Mouse (Mus musculus) Muller cell, postnatal 12 days (primary cell): Measurements from ENCODE around the gene Smad5.
A peak's percentile ranks its signal among the peaks of the same experiment; 100 is the strongest.

Experiments used
- DNase-seq: peaks from one replicate; pipeline ENCODE4 v3.0.0-alpha.2; 2015; ENCODE audit errors: inconsistent ontology term

Smad5 gene

GRCm38 (mm10) chr13:56753192-56753951 is 50.6 kb downstream of the Smad5 start, which contains the start of gene Gm45623:
Gene Gm45623, minus strand, starts transcription at chr13:56753827.
- no peak for DNase-seq

- DNase-seq = no peak
Measured at GRCm38 (mm10) chr13:56755871-56756270, 53.1 kb downstream of the Smad5 start.

- DNase-seq = no peak
Measured at GRCm38 (mm10) chr13:56757201-56757600, 54.4 kb downstream of the Smad5 start.

- DNase-seq = peak; percentile 27
Measured at GRCm38 (mm10) chr13:56758492-56758891, 55.7 kb downstream of the Smad5 start.

GRCm38 (mm10) chr13:56762446-56763229 is 59.8 kb downstream of the Smad5 start:
- no peak for DNase-seq

GRCm38 (mm10) chr13:56765284-56766032 is 62.6 kb downstream of the Smad5 start:
- DNase-seq = no peak

GRCm38 (mm10) chr13:56766211-56766610 is 63.4 kb downstream of the Smad5 start:
- DNase-seq = peak; percentile 63

GRCm38 (mm10) chr13:56769431-56769830 is 66.6 kb downstream of the Smad5 start:
- DNase-seq = no peak

GRCm38 (mm10) chr13:56770136-56770578 is 67.3 kb downstream of the Smad5 start:
- DNase-seq = peak; percentile 77

- no peak for DNase-seq
Measured at GRCm38 (mm10) chr13:56770786-56771185, 68.0 kb downstream of the Smad5 start.

- DNase-seq = no peak
Measured at GRCm38 (mm10) chr13:56772592-56772991, 69.8 kb downstream of the Smad5 start.

GRCm38 (mm10) chr13:56773262-56773870 is 70.6 kb downstream of the Smad5 start:
- DNase-seq = no peak

GRCm38 (mm10) chr13:56774304-56774703 is 71.5 kb downstream of the Smad5 start:
- no peak for DNase-seq

- DNase-seq = no peak
Measured at GRCm38 (mm10) chr13:56780746-56781469, 78.1 kb downstream of the Smad5 start.

- DNase-seq = no peak
Measured at GRCm38 (mm10) chr13:56781697-56782096, 78.9 kb downstream of the Smad5 start.

- no peak for DNase-seq
Measured at GRCm38 (mm10) chr13:56782621-56783020, 79.8 kb downstream of the Smad5 start.

GRCm38 (mm10) chr13:56790683-56791082 is 87.9 kb downstream of the Smad5 start:
- no peak for DNase-seq
